Mouse (Mus musculus): ENCODE results near the gene Rhob.

GRCm38 (mm10) chr12:8510317-8510988 lies 10.6 kb upstream of the Rhob start:
- TF ChIP-seq CTCF (IDR thresholded peaks at IDR 0.05; ENCODE audit: borderline replicate concordance, control insufficient read depth, extremely low read depth, insufficient read depth, low read length, poor library complexity) (no peak), POLR2A (IDR thresholded peaks at IDR 0.05; ENCODE audit: control insufficient read depth, extremely low read depth, insufficient read depth, low read length, poor library complexity) (no peak)

Data from thymus, adult 2 months (tissue).